Mouse (Mus musculus) lung, adult 18-20 months (tissue): ENCODE measurements around the gene Scamp3.
A peak's percentile ranks its signal among the peaks of the same experiment; 100 is the strongest.
"Not testable (repeated sequence)": the region's sequence is repeated elsewhere in the genome, so short reads cannot be mapped to it uniquely, and the experiment has no call there.

ENCODE experiments used
- DNase-seq, 2 experiments: peaks; one replicate each; pipeline ENCODE4 v3.0.0; 2022; ENCODE audit warnings: mixed read lengths in 2 of 2

The Scamp3 gene

GRCm38 (mm10) chr3:89177242-89178106, at the start of gene Scamp3:
TSS of gene Scamp3 (plus strand) at chr3:89177473.
- DNase-seq, result peak; percentile 90 to 92

- no peak for DNase-seq
Observed at GRCm38 (mm10) chr3:89129908-89130307, 47.4 kb upstream of the Scamp3 start.

GRCm38 (mm10) chr3:89131816-89132215, 45.5 kb upstream of the Scamp3 start:
- DNase-seq, result no peak

- DNase-seq, result peak in 1 of 2 experiments; percentile 17
Observed at GRCm38 (mm10) chr3:89132285-89133062, 44.8 kb upstream of the Scamp3 start.

- DNase-seq, result no peak
Observed at GRCm38 (mm10) chr3:89133063-89133450, 44.2 kb upstream of the Scamp3 start.

GRCm38 (mm10) chr3:89133752-89134151, 43.5 kb upstream of the Scamp3 start:
- DNase-seq, result no peak

- DNase-seq, result no peak
Observed at GRCm38 (mm10) chr3:89135958-89136357, 41.3 kb upstream of the Scamp3 start, which contains the start of gene Pklr. TSS of gene Pklr (plus strand) at chr3:89136142.

GRCm38 (mm10) chr3:89136365-89136764, 40.9 kb upstream of the Scamp3 start:
- no peak for DNase-seq

- no peak for DNase-seq
Observed at GRCm38 (mm10) chr3:89144821-89145220, 32.5 kb upstream of the Scamp3 start.

GRCm38 (mm10) chr3:89145566-89145965, 31.7 kb upstream of the Scamp3 start:
- DNase-seq, result no peak

GRCm38 (mm10) chr3:89147101-89147978, 29.9 kb upstream of the Scamp3 start:
- DNase-seq, result peak; percentile 45 to 50

GRCm38 (mm10) chr3:89147979-89148311, 29.3 kb upstream of the Scamp3 start:
- no peak for DNase-seq

- no peak for DNase-seq
Observed at GRCm38 (mm10) chr3:89148567-89148966, 28.7 kb upstream of the Scamp3 start.

- no peak for DNase-seq
Observed at GRCm38 (mm10) chr3:89152084-89152835, 25.0 kb upstream of the Scamp3 start.

- no peak for DNase-seq
Observed at GRCm38 (mm10) chr3:89156951-89157350, 20.3 kb upstream of the Scamp3 start.

- no peak for DNase-seq
Observed at GRCm38 (mm10) chr3:89158651-89159050, 18.6 kb upstream of the Scamp3 start.

GRCm38 (mm10) chr3:89159211-89159610, 18.1 kb upstream of the Scamp3 start:
- DNase-seq, result peak; percentile 45 to 65

GRCm38 (mm10) chr3:89159616-89160344, 17.5 kb upstream of the Scamp3 start, which contains the start of gene Hcn3:
TSS of gene Hcn3 (minus strand) at chr3:89160196.
- DNase-seq, result peak; percentile 29 to 56

GRCm38 (mm10) chr3:89161207-89161606, 16.1 kb upstream of the Scamp3 start:
- DNase-seq, result not testable (repeated sequence)

- no peak for DNase-seq
Observed at GRCm38 (mm10) chr3:89161786-89162185, 15.5 kb upstream of the Scamp3 start.

- no peak for DNase-seq
Observed at GRCm38 (mm10) chr3:89163123-89163522, 14.2 kb upstream of the Scamp3 start.
